Mouse (Mus musculus) left cerebral cortex, postnatal 10 days (tissue): ENCODE data around the gene Rel. TPM values are rescaled to one million over a fixed set of nuclear protein-coding genes. Genes with fewer than 3 reads are reported as not detected.

ENCODE experiments used
- DNase-seq, 2 experiments: peaks; one replicate each; pipeline ENCODE4 v3.0.0; 2021 to 2022; ENCODE audit warnings: low spot score in 2 of 2, mixed read lengths in 1 of 2; ENCODE audit errors: extremely low spot score in 1 of 2
- intact Hi-C: fragments of 180-260 bp; cut with DNase I; formaldehyde crosslinking; loops from one replicate; pipeline ENCODE4 v1.15.1; 2025
- total RNA-seq, 2 experiments: library from RNA; stranded (reverse); gene quantifications; 2 replicates each; pipeline ENCODE4 v1.2.3; 2021

The Rel gene
- total RNA-seq, 2 experiments from 2014 or later: 3.5 to 4.3 TPM

DNA sequence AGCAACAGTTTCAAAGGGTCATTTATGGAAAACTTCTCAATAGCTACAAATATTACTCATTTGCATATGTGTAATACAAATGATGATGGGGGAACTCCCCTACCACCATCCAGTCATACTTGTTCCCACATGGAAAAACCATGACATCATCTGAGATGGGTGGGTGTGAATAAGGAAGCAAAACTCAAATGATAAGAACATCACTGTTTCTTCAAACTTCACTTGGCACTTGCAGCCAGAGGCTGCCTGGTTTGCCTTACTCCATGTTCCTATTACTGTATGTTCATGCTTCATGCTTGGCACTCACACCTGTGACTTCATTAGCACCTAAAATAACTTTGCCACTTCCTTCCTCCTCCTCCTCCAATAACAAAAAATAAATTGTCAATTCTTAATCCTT is 16.4 kb downstream of the Rel start:
- DNase-seq: no peak
- intact Hi-C loops: no loop called here

DNA sequence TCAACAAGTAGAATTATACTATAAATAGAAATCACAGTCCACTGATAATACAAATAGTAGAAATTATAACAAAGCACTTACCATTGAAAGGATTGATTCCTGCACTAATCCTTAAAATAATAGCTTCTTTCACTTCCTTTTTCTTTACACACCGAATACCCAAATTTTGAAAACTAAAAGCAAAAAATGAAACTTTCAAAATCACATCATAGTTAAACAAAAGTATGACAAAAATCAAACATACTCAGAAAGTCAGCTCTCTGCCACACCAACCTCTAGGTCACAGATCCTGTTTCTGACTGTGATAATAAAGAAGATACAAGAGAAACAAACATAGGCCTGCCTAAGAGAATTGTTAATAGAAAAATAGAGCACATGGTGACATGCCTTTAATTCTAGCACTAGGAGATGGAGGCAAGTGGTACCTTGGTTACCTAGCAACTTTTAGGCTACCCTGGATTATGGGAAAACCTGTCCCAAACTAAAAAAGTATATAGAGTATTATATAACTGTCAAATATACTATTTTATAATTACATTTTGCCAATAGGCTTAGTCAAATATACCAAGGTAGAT is 17.5 kb downstream of the Rel start:
- intact Hi-C loops: no loop called here
- DNase-seq: no peak

DNA sequence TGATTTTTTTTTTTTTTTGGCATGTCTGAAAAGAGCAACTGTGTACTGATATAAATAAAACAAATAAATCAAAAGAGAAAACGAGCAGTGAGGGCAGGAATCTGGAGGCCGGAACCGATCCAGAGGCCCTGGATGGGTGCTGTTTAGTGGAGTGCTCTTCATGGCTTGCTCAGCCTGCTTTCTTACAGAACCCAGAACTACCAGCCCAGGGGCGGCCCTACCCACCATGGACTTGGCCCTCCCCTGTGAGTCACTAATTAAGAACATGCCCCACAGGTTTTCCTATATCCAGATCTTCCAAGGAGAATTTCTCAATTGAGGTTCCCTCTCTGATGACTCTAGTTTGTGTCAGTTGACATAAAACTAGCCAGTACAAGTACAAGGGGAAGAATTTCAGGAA is 24.7 kb downstream of the Rel start:
- no peak for DNase-seq
- intact Hi-C loops: no loop called here

DNA sequence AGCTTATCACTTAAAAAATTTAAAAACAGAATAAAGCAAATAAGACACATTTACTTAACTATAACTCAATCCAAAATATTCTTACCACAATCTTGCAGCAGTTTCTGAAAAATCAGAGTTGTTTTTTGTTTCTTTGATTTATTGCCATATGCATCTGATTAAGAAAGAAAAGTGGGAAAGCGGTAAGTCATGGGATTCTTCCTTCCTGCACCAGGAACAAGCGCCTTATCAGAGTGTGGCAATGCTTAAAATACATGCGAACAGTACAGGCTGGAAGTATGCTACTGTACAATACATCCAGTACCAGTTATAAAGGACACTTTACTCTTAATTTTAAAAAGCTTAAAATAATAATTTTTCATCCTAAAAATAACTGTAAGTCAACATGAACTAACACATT is 26.4 kb downstream of the Rel start:
- intact Hi-C loops: no loop called here
- no peak for DNase-seq

DNA sequence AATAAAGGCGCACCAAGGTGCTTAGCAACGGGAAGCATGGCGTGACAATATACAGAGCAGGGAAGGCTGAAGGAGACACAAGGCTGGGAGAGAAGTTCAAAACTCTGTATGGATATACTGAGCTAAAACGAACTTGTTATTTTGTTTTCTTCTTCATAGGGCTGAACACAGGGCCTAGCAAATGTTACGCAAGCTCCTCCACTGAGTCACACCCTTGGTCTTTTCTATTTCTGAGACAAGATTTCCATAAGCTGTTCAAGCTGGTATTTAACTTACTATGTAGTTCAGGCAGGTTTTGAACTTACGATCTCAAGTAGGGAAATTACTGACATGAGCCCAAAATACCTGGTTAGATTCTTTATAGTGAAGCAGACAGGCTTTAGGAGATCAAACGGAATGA is 29.4 kb downstream of the Rel start:
- no peak for DNase-seq
- intact Hi-C loops: no loop called here

DNA sequence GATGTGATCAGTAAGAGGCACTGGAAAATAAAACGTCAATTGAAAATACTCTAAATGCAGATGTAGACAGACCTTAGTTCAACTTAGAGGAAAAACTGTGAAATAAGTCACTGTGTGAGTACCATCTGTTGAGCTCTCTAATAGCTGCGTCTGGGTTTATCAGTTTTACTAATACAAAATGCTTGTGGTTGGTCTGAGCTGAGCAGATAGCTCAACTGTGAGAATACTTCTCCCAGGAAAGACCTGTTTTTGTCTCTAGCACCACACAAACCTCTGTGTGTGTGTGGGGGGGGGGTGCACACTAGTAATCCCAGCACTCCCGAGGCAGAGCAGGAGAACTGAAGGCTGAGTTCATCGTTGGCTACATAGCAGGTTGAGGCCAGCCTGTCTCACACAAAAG is 29.9 kb downstream of the Rel start:
- DNase-seq: no peak
- intact Hi-C loops: no loop called here

DNA sequence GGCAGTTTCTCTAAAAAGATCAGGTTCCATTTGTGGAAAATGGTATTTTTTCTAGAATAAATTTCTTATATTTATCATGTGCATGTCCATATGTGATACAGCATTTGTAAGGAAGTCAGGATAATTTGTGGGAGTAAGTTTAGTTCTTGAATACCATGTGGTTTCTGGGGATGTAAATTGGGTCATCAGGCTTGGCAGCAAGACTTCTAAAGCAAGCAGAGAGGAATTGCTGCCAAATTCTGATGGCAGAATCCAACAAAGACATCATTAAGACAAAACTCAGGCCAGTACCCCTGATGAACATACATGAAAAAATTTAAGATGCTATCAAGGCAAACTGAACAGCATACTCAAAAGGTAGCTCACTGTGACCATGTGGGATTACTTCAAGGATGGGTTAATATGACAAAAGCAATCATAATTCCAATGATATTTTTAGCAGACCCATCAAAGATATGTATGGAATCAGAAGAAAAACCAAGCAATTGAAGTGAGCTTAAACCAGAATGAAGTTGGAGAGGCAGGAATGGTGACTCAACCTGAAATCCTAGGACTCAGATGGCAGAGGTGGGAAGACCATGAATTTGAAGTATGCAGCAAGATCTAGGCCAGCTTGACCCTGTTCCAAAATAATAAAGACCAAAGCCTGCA is 34.8 kb downstream of the Rel start:
- DNase-seq: peak in 1 of 2 experiments; percentile 27
- intact Hi-C loops: no loop called here

DNA sequence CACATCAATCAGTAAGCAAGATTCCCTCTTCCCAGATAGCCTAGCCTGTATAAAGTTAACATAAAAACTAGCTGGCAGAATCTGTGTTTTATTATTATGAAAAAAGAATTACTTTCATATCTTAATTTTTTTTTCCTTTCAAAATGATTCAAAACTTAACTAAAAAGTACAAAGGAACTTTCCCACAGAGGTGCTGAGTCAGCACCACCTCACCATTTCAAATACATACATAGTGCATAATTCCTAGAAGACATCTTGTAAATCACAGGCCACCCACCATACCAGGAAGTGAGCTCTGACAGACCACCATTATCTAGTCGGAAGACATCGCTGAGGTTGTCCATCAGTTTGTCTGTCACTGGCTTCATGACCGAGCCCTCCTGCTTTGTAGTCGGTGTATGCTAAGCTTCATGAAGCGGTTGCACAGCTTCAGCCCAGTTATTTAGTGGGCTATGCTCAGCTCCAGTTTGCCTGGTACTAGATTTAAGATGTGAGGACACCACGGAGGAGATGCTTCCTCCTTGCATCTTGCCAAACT is 36.0 kb downstream of the Rel start:
- no peak for DNase-seq
- intact Hi-C loops: no loop called here

DNA sequence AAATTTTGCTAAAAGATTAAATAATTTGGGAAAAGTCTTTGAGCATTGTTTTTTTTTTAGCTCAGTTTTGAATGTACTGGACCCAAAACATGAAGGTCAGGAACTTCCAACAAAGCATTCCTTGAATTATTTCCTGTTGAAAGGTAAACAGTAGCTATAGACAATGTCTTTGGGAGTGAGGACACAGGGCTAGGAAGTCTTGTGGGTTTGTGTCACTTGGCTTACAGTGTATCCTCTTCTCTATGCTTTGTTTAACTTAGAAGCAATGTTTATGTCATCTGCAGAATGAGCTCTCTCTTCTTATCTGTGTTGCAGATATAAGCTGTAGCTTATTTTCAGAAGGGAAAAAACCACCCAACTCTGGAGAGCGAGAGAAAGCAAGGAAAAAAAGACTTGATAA is 37.9 kb downstream of the Rel start:
- no peak for DNase-seq
- intact Hi-C loops: no loop called here

DNA sequence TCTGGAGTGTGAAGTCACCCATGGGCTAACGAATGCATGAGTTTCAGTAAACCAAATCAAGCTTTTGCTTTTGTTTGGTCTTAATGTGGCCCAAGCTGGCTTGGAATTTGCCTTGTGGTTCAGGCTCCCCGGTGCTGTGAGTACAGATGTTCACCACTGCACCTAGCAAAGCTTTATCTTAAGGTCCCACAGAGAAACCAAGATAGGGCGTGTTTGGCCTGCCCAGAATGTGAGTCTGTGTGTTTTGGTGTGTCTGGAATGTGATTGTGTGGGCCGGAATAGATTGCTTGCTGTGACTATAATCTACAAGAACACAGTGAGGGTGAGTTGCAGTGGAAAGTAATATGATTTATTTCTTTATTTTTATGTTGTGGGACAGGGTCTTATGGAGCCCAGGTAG is 40.6 kb downstream of the Rel start:
- intact Hi-C loops: no loop called here

DNA sequence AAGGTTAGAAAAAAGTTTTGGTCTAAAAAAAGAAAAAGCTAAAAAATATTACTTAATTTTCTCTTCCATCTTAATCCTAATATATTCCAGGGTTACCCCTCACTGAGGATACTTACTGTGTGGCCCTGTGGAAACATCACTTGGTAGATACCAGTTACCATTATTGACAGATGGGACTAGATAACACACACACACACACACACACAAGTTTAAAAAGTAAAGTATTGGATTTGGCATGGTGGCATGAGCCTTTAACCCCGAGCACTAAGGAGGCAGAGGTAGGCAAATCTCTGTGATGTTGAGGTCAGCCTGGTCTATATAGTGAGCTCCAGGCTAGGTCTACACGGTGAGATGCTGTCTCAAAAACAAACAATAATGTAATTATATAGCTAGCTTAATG is 42.6 kb downstream of the Rel start:
- intact Hi-C loops: no loop called here

More for the DNA sequence above, 40.6 kb downstream of the Rel start:
- DNase-seq: no peak

DNA sequence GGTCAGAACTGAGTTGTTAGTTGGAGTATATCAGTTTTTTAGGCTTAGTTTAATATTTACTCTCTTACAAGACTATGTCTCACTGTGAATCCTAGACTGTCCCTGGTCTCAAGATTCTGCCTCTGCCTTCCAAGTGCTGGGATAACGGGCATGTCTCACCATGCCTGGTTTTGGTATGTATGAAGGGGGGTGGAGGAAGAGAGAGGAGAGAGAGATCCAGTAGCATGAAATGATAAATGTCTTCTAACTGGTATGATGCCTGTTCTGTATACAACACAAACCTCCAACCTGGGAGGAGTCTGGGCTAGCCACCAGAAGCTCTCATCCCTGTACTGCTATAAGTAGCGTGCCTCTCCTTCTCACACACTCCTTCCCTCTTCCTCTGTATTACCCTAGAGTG is 44.3 kb downstream of the Rel start:
- intact Hi-C loops: no loop called here
- no peak for DNase-seq

More for the DNA sequence above, 42.6 kb downstream of the Rel start:
- DNase-seq: no peak

DNA sequence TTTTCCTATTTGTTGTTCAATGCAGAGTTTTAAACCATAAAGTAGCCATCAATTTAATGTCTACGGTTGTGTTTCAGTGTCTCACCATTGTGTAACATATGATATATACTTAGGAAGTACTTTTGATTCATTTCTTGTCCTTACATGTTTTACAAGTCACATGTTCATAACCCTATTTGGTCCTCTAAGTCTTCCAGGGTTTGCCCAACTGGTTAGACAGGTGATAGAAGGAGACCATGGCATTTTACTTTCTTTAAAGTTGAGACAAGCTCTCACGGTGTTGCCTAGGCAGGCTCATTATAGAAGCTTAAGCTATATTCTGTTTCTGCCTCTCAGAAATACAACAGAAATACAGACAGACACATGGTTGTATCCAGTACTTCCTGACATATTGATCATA is 44.9 kb downstream of the Rel start:
- intact Hi-C loops: no loop called here
- DNase-seq: no peak

DNA sequence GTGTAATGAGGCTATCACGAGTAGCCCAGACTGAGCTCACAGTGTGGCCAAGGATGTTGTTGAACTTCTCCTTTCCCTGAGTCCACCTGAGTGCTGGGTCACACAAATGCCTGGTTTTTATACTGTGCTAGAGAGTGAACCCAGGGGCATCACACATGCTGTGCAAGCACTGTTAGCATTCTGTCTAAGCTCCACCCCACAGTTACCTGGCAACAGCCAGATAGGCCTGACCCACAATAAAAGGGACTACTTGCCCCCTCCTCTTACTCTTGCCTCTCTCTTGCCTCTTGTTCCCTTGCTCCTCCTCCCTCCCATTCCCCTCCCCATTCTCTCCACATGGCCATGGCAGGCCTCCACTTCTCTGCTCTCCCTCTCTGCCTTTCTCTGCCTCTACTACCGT is 48.4 kb downstream of the Rel start:
- no peak for DNase-seq
- intact Hi-C loops: no loop called here

DNA sequence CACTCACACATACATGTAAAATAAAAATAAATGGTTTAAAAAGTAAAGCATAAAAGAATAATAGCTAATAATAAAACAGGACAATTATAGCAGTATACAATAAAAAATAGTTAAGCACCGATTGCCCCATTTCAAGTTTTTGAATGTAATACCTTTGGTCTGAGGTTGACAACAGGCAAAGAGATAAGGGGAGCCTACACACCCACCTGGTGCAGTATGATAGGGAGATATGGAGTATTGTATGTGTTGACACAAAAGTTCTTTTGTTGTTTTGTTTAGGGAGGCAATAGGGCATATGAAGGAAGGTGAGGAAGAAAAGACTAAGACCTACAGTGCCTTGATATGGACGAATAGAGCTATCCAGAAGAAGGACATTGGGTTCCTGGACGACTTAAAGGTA is 50.9 kb downstream of the Rel start:
- intact Hi-C loops: no loop called here
- DNase-seq: no peak

DNA sequence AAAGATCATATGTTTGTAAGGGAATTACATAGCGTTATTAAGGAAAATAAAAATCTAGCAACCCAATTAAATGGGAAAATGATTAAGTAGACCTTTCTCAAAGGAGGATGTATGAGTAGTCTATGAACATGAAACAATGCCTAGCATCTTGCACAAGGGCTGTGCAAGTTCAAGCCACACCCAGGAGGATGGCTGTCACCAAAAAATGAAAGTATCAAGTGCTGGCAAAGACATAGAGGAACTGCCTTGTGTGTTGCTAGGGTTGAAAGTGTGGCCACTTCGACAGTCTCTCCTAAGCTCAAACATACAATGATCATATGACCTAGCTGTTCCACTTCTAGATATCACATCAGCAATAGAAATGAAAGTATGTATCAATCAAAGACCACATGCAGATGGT is 51.9 kb downstream of the Rel start:
- intact Hi-C loops: no loop called here

DNA sequence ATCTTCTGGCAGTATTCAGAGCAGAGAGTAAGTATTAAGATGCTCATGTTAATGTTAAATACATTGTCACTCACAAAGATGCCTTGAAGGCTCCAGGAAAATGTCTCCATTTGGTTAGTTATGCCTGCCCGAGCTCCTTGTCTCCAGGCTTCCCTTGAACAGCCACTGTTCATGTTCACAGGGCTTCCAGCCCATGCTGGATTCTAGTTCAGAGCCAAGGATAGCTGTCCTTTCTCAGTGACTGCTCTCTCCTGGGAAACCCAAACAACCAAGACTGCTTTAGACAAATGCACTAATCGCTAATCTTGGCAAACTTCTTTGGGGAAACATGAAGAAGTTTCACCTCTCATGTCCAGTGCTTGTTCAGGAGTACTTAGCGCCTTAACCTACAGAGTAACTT is 58.5 kb downstream of the Rel start:
- intact Hi-C loops: no loop called here
- no peak for DNase-seq

More for the DNA sequence above, 51.9 kb downstream of the Rel start:
- no peak for DNase-seq

DNA sequence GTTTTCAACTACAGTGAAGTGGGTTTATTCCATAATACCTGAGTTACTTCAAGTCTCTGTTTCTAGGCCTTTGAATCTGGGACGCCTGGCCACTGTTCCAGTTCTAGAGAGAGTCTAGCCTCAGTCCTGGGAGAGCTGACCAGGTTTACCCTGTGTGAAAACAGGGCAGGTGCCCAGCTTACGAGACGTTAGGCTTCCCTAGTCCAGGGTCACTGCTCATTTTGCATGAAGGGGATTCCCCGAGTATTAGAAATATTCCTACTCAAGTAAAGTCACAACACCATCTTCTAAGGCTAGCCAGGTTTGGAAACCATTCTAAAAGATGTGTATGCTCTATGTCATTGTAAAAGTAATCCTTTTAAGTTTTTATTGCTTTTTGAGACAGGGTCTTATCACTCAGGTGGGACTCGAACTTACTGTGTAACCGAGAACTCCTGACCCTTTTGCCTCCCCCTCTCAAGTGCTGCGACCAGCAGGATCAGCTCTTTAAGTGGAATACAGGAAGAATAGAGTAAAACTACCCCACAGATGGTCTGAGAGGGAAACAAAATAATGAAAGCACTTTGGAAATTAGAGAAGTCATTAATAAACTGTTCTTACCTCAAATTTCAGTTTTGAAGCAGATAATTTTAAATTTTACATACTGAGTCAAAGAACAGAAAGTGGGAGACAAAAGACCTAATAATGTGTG is 66.0 kb downstream of the Rel start:
- intact Hi-C loops: no loop called here
- no peak for DNase-seq

DNA sequence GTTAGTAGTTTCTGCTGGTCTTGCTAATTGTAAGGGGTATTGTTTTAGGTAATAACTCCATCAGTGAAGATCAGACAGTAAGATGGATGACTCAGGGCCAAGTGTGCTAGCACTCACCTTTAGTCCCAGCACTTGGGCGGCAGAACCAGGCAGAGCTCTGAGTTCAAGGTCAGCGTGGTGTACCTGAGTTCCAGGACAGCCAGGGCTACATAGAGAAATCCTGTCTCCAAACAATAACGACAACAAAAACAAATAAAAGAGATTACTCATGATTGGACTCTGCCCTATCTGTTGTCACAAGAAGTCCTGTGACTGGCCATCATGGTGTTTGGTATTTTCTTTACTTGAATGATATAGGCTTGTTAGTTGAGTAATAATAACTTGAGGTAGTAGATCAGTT is 68.9 kb downstream of the Rel start:
- intact Hi-C loops: no loop called here
- DNase-seq: no peak

DNA sequence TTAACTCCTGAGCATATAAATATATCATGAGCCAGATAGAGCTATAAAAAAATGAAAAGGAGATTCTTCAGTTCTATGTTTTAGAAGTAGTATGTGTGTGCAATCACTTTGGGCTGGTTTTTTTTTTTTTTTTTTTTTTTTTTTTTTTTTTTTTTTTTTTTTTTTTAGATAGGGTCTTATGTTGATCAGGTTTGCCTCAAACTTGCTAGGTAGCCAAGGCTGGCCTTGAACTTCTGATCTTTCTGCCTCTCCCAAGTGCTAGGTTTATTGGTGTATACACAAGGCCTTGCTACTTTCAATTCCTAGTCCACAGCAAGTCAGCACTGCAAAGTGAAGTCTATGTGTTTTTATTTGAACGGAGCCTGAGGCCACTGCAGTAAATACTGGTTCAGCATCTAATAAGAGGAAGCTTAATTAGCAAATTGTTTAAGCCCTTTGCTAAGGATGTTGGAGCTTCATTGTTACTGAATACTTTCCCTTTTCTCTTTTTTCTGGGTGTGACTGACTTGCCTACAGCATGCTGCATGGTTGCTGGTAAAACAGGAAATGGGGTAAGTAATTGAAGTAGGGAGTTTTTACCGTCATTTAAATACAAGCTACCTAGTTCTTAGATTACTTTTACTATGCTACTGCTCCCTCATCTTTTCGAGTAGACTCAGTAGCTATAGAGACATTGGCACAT is 71.2 kb downstream of the Rel start:
- intact Hi-C loops: no loop called here
- DNase-seq: no peak
